Mouse (Mus musculus) G1E (cell line): ENCODE results near the gene Kcnk6.

Source experiments
- CTCF ChIP-seq: IDR thresholded peaks from 2 replicates; pipeline ENCODE4 v1.5.1; 2012; ENCODE audit warnings: low read depth, low read length, inconsistent platforms, mixed read lengths
- TAL1 ChIP-seq: conservative IDR thresholded peaks from 2 replicates; pipeline ENCODE4 v1.6.1; 2012; ENCODE audit warnings: low read depth, low read length, inconsistent platforms, mixed read lengths

DNA sequence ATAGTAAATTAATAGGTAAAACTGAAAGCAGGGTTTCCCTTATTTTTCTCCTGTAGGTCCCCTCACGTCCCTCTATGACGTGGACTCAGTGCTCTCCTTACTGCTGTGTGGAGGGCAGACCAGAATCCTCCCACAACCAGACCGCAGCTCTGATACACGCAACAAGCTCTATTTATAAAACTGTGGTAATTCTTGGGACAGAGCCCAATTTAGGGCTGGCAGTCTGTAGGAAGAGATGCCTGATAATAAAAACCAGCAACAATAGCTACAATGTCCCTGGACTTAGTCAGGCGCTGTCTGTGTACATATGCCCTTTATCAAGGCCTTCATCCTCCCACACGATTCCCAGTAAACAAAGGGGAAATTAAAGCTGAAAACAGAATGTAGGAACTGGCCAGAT lies 1.4 kb upstream of the Kcnk6 start:
- TF ChIP-seq TAL1 (no peak), CTCF (no peak)
